Comparison of ENCODE assay signal across 14 mouse cellular contexts in the genomic region with DNA sequence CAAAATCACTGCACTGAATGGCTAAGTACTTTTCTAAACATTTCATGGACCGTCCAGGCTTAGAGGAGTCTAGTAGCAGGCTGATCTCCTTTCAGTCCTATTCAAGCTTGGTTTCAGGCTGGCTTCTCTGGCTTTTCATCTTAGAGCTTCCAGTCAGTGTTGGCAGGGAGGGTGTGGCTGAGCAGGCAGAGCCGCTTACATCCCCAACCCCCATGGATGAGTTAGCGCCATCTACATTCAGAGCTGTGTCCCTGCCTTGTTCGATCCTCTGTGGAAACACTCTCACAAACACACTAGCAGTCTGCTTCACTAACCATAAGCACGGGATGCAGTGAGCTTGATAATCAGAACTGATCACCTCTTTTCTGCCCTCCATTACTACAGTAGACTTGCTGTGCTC. TPM values are rescaled to one million over a fixed set of nuclear protein-coding genes. Genes with fewer than 3 reads are reported as not detected.
A peak's percentile ranks its signal among the peaks of the same experiment; 100 is the strongest.
DNase-seq lines count a peak whose midpoint lies in the region; ATAC-seq and TF ChIP-seq lines count a peak whose summit lies in the region.
"Had no signal": no experiment of that assay in that cellular context is flagged by ENCODE, and none has a peak within 500 bp of the region (broad histone marks: within the 10 kb centered on the region; RNA-seq: fewer than 3 reads in every experiment).

No protein-coding gene starts in this region.

- ATAC-seq in lung, embryonic 14.5 days (ENCODE audit: insufficient read depth): no peak
- ATAC-seq in intestine, postnatal 0 days: no peak
- ATAC-seq in stomach, postnatal 0 days (ENCODE audit: low FRiP score, low TSS enrichment): 0 out of 2 replicates have a peak, but pooled peaks have one; percentile 47
- ATAC-seq: activated CD4-positive, CD25-positive, alpha-beta regulatory T cell, adult 4 months had no signal

- no peak for TF ChIP-seq EP300 in stomach, postnatal 0 days (optimal IDR thresholded peaks at IDR 0.05)

- no peak overlapping the region for H3K9ac ChIP-seq in lung, embryonic 14.5 days
- no peak overlapping the region for H3K9ac ChIP-seq in intestine, postnatal 0 days (ENCODE audit: low read depth, low read length)
- no peak overlapping the region for H3K9ac ChIP-seq in stomach, postnatal 0 days (ENCODE audit: low read length)
- H3K9ac ChIP-seq: limb, embryonic 12.5 days had no signal

- DNase-seq in gastrocnemius, adult 2 months: no peak
- DNase-seq in gastrocnemius, postnatal 10 days: no peak
- peak; percentile 14 for DNase-seq in lung, embryonic 14.5 days
- DNase-seq in lung, postnatal 10 days: no peak
- peak; percentile 32 for DNase-seq in stomach, postnatal 0 days (ENCODE audit: low spot score)
- no peak for DNase-seq in urinary bladder, postnatal 36 days (ENCODE audit: low spot score in 2 of 2)
- no peak for DNase-seq in liver

- TF ChIP-seq CTCF in gastrocnemius, adult 2 months (IDR thresholded peaks at IDR 0.05): peak; percentile 18; the same call in 1 of the 2 replicates
- TF ChIP-seq CTCF in lung, embryonic 14.5 days (IDR thresholded peaks at IDR 0.05; ENCODE audit: low read depth): no peak
- TF ChIP-seq CTCF in intestine, postnatal 0 days (IDR thresholded peaks at IDR 0.05; ENCODE audit: low read depth): peak; percentile 49
- TF ChIP-seq CTCF in stomach, postnatal 0 days (IDR thresholded peaks at IDR 0.05; ENCODE audit: low read depth): peak; percentile 57

- intact Hi-C loops in gastrocnemius, adult 2 months (cut with DNase I): no loop called here

- no peak overlapping the region for H3K4me3 ChIP-seq in gastrocnemius, adult 2 months
- H3K4me3 ChIP-seq in lung, embryonic 14.5 days (ENCODE audit: low read depth, low read length): no peak overlapping the region
- no peak overlapping the region for H3K4me3 ChIP-seq in intestine, postnatal 0 days (ENCODE audit: low read depth, low read length)
- H3K4me3 ChIP-seq in stomach, postnatal 0 days (ENCODE audit: low read depth, low read length): no peak overlapping the region
- H3K4me3 ChIP-seq: limb, embryonic 12.5 days had no signal

- peaks cover 44% of the 10 kb centered on the region; the same call in 1 of the 2 replicates for H3K36me3 ChIP-seq in lung, embryonic 14.5 days (ENCODE audit: insufficient read depth)
- H3K36me3 ChIP-seq in intestine, postnatal 0 days (ENCODE audit: control insufficient read depth, insufficient read depth): peaks cover 25% of the 10 kb centered on the region
- peaks cover 4% of the 10 kb centered on the region for H3K36me3 ChIP-seq in stomach, postnatal 0 days (ENCODE audit: control insufficient read depth, insufficient read depth, low read length)

- WGBS in lung, embryonic 14.5 days: 65% methylated on average over 5 of the region's 5 CpGs
- WGBS in intestine, postnatal 0 days: 64% methylated on average over 5 of the region's 5 CpGs
- 51% methylated on average over 5 of the region's 5 CpGs for WGBS in stomach, postnatal 0 days

- no peaks in the 10 kb centered on the region for H3K9me3 ChIP-seq in lung, embryonic 14.5 days (ENCODE audit: low read depth, low read length)
- no peaks in the 10 kb centered on the region for H3K9me3 ChIP-seq in intestine, postnatal 0 days (ENCODE audit: control insufficient read depth)
- H3K9me3 ChIP-seq in stomach, postnatal 0 days (ENCODE audit: control insufficient read depth, low read length): no peaks in the 10 kb centered on the region
- H3K9me3 ChIP-seq: limb, embryonic 12.5 days had no signal

- H3K4me1 ChIP-seq in lung, embryonic 14.5 days (ENCODE audit: insufficient read depth): no peaks in the 10 kb centered on the region
- H3K4me1 ChIP-seq in intestine, postnatal 0 days (replicated peaks; ENCODE audit: control insufficient read depth, insufficient read depth, low read length): no peaks in the 10 kb centered on the region
- no peaks in the 10 kb centered on the region for H3K4me1 ChIP-seq in stomach, postnatal 0 days (replicated peaks; ENCODE audit: control insufficient read depth, insufficient read depth)
- H3K4me1 ChIP-seq: limb, embryonic 12.5 days had no signal

- no peak overlapping the region for H3K4me2 ChIP-seq in lung, embryonic 14.5 days
- no peak overlapping the region for H3K4me2 ChIP-seq in intestine, postnatal 0 days (replicated peaks; ENCODE audit: low read depth)
- H3K4me2 ChIP-seq in stomach, postnatal 0 days (replicated peaks; ENCODE audit: low read depth): no peak overlapping the region
- H3K4me2 ChIP-seq: limb, embryonic 12.5 days had no signal

- H3K27me3 ChIP-seq in lung, embryonic 14.5 days (ENCODE audit: insufficient read depth, low read length): no peaks in the 10 kb centered on the region
- H3K27me3 ChIP-seq in intestine, postnatal 0 days (replicated peaks; ENCODE audit: control insufficient read depth, insufficient read depth, low read length): no peaks in the 10 kb centered on the region
- H3K27me3 ChIP-seq in stomach, postnatal 0 days (ENCODE audit: control insufficient read depth, insufficient read depth, low read length): no peaks in the 10 kb centered on the region
- H3K27me3 ChIP-seq: limb, embryonic 12.5 days had no signal

- no peak overlapping the region for H3K27ac ChIP-seq in gastrocnemius, adult 2 months
- no peak overlapping the region for H3K27ac ChIP-seq in lung, embryonic 14.5 days (ENCODE audit: low read depth)
- no peak overlapping the region for H3K27ac ChIP-seq in intestine, postnatal 0 days (ENCODE audit: low read depth, low read length)
- peak overlapping the region; percentile 3; the same call in 1 of the 2 replicates for H3K27ac ChIP-seq in stomach, postnatal 0 days (replicated peaks)
- H3K27ac ChIP-seq: limb, embryonic 12.5 days had no signal

RNA-seq across cellular contexts. Expression of gene Gm10135, which starts 1.6 kb away (rescaled TPM):
- total RNA-seq in gastrocnemius, adult 2 months (2021): not detected
- not detected for total RNA-seq in gastrocnemius, postnatal 10 days (2021)
- not detected in 2 replicates for polyA plus RNA-seq in lung, embryonic 14.5 days (2014; fragmentation: Nextera tagmentation; extraction: Ambion mirVana)
- not detected in 2 replicates for polyA plus RNA-seq in intestine, postnatal 0 days (2015; fragmentation: Nextera tagmentation; extraction: Ambion mirVana)
- polyA plus RNA-seq in stomach, postnatal 0 days (2015; fragmentation: Nextera tagmentation; extraction: Ambion mirVana): not detected in 2 replicates
- total RNA-seq: layer of hippocampus, adult 8-10 months had no signal
- polyA plus RNA-seq: activated CD4-positive, CD25-positive, alpha-beta regulatory T cell, adult 4 months; cortical plate, adult 2 months; frontal cortex, adult 2 months; limb, embryonic 12.5 days had no signal

RNA-seq across cellular contexts. Expression of gene Slc10a4, which starts 33.7 kb away (rescaled TPM):
- not detected for total RNA-seq in gastrocnemius, adult 2 months (2021)
- not detected for total RNA-seq in gastrocnemius, postnatal 10 days (2021)
- 0.28 and 0.80 TPM in 2 replicates for polyA plus RNA-seq in lung, embryonic 14.5 days (2014; fragmentation: Nextera tagmentation; extraction: Ambion mirVana)
- 5.1 and 6.3 TPM in 2 replicates for polyA plus RNA-seq in intestine, postnatal 0 days (2015; fragmentation: Nextera tagmentation; extraction: Ambion mirVana)
- polyA plus RNA-seq in stomach, postnatal 0 days (2015; fragmentation: Nextera tagmentation; extraction: Ambion mirVana): 3.9 and 4.1 TPM in 2 replicates
- total RNA-seq: neutrophil, adult 5-6 weeks had no signal
- polyA plus RNA-seq: activated CD4-positive, CD25-positive, alpha-beta regulatory T cell, adult 4 months had no signal

RNA-seq across cellular contexts. Expression of gene Slain2, which starts 58.8 kb away (rescaled TPM):
- 100 to 1,000 TPM; 113 TPM for total RNA-seq in gastrocnemius, adult 2 months (2021)
- 10 to 100 TPM; 80.4 to 87.9 TPM for total RNA-seq in gastrocnemius, postnatal 10 days (2021)
- polyA plus RNA-seq in lung, embryonic 14.5 days (2014; fragmentation: Nextera tagmentation; extraction: Ambion mirVana): 23.0 and 25.1 TPM in 2 replicates
- 9.6 and 10.1 TPM in 2 replicates for polyA plus RNA-seq in intestine, postnatal 0 days (2015; fragmentation: Nextera tagmentation; extraction: Ambion mirVana)
- 10.0 and 11.5 TPM in 2 replicates for polyA plus RNA-seq in stomach, postnatal 0 days (2015; fragmentation: Nextera tagmentation; extraction: Ambion mirVana)

Comparison
In these comparisons a context has a peak if more than half of its experiments do, and no peak if none do; other contexts are left out.
1. DNase-seq: peak in lung, embryonic 14.5 days (single experiment) and stomach, postnatal 0 days (single experiment); none in gastrocnemius, adult 2 months (single experiment), gastrocnemius, postnatal 10 days (single experiment), lung, postnatal 10 days (single experiment), urinary bladder, postnatal 36 days (0 of 2) and liver (single experiment).